Mouse (Mus musculus) lung, embryonic 14.5 days (tissue): Measurements from ENCODE around the gene Gm13420. TPM values are rescaled to one million over a fixed set of nuclear protein-coding genes. Genes with fewer than 3 reads are reported as not detected.

Source experiments
- ATAC-seq: fragments of 200-750 bp; cut with Nextera tagmentation; 2 replicates; pipeline ENCODE4 v1.8.0; 2017; ENCODE audit warnings: mild to moderate bottlenecking, moderate TSS enrichment, moderate library complexity; ENCODE audit not compliant: insufficient read depth
- DNase-seq: peaks from one replicate; pipeline ENCODE4 v3.0.0-alpha.2; 2015
- H3K27ac ChIP-seq: fragments of 300-500 bp; sonication (generic); 2 replicates; pipeline ENCODE4 v1.5.1; 2014; ENCODE audit warnings: low read depth, mild to moderate bottlenecking, moderate library complexity
- H3K27me3 ChIP-seq: fragments of 300-500 bp; sonication (generic); 2 replicates; pipeline ENCODE4 v1.6.1; 2014; ENCODE audit warnings: low read length, control low read depth; ENCODE audit not compliant: insufficient read depth
- H3K36me3 ChIP-seq: fragments of 300-500 bp; sonication (generic); 2 replicates; pipeline ENCODE4 v1.6.1; 2014; ENCODE audit warnings: control low read depth; ENCODE audit not compliant: insufficient read depth
- H3K4me1 ChIP-seq: fragments of 300-500 bp; sonication (generic); 2 replicates; pipeline ENCODE4 v1.6.1; 2014; ENCODE audit warnings: antibody characterized with exemption, control low read depth; ENCODE audit not compliant: insufficient read depth
- H3K4me2 ChIP-seq: fragments of 300-500 bp; sonication (generic); 2 replicates; pipeline ENCODE4 v1.6.1; 2014; ENCODE audit warnings: mild to moderate bottlenecking
- H3K4me3 ChIP-seq: fragments of 300-500 bp; sonication (generic); 2 replicates; pipeline ENCODE4 v1.5.1; 2014; ENCODE audit warnings: low read depth, low read length
- H3K9ac ChIP-seq: fragments of 300-500 bp; sonication (generic); 2 replicates; pipeline ENCODE4 v1.6.1; 2014
- H3K9me3 ChIP-seq: fragments of 300-500 bp; sonication (generic); 2 replicates; pipeline ENCODE4 v1.6.1; 2016; ENCODE audit warnings: low read depth, low read length, control low read depth
- CTCF ChIP-seq: IDR thresholded peaks from 2 replicates; pipeline ENCODE4 v1.5.1; 2016; ENCODE audit warnings: antibody characterized with exemption, low read depth
- WGBS: fragments of 180-500 bp; shearing (Covaris S2); extraction: QIAGEN DNeasy Blood & Tissue Kit; methylation state at CpG from one replicate; pipeline ENCODE4 v1.1.7; 2014; 5-methylcytosine and 5-hydroxymethylcytosine counted together
- polyA plus RNA-seq: library from polyadenylated mRNA; unstranded; fragments of >200 nt; fragmentation: Nextera tagmentation; extraction: Ambion mirVana; gene quantifications from 2 replicates; pipeline ENCODE4 v1.2.1, GENCODE M21; 2014

Gene Gm13420
- polyA plus RNA-seq, 1 experiment from 2014 or later = 2.1 TPM

DNA sequence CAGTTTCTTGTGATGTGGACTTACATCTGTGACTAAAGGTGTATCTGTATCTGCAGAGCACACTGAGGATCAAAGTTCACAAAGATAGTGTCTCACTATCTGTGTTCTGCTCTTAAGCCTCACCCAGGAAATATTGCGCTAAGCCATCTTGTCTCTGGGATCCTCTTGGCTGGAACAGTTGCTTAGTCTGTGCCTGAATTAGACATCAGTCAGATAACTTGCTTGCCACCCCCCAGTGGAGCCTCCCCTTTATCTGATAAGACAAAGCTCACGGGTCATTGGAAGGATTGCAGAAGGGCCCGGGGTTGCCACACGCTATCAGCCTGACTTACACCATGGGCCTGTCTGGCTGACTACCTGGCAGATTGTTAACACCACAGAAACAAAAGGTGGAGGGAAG is 21.8 kb upstream of the Gm13420 start:
- Histone ChIP-seq H3K9ac (no peak overlapping the region), H3K4me1 (no peaks in the 10 kb centered on the region), H3K4me3 (no peak overlapping the region), H3K9me3 (no peaks in the 10 kb centered on the region), H3K27me3 (no peaks in the 10 kb centered on the region), H3K4me2 (no peak overlapping the region), H3K36me3 (peaks cover 27% of the 10 kb centered on the region), H3K27ac (no peak overlapping the region)
- DNase-seq = no peak
- TF ChIP-seq CTCF = no peak
- 84% methylated on average over 4 of the region's 4 CpGs for WGBS
- ATAC-seq = no peak

DNA sequence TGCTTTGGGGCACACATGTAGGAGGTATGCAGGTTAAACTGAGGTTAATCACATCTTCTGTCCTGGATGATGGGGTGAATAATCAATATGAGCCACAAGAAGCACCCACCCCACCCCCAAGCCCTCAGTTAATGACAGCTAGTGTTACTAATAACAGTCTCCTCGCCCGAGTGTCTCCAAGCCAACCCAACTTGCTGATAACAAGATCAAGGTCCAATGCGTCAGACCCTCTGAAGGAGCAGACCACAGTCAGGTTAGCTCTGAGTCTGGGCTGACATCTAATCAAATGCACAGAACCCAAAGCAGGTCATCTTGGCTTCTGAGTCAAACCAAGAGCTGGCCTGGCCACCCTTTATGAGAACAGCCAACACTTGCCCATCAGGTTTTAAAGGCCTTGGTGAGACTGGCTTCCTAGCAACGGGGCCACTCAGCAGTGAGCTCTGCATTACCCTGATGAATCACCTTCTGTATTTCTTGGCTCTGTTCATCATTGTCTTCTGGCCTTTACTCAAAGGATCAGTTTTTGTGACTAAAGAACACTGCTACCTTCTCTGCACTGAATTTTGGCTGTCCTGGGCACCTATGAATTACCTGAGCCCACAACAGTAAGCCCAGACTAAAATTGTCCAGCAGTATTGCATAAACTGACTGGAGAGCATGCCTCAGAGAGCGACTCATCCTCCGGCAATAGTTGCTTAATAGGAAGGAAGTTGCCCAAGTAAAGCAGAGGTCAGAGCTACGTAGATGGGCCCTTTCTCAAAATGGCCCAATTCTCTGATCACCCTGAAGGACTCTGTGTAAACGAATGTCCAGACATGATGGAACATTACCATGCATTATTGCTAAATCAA is 20.4 kb upstream of the Gm13420 start:
- WGBS = 63% methylated on average over 8 of the region's 8 CpGs
- H3K27me3 ChIP-seq = no peaks in the 10 kb centered on the region
- H3K27ac ChIP-seq = 0 out of 2 replicates have a peak overlapping the region, but pooled peaks have one; percentile 19
- no peak overlapping the region for H3K4me2 ChIP-seq
- H3K9ac ChIP-seq = no peak overlapping the region
- no peak overlapping the region for H3K4me3 ChIP-seq
- ATAC-seq (no peak), DNase-seq (no peak)
- H3K36me3 ChIP-seq = peaks cover 12% of the 10 kb centered on the region
- H3K4me1 ChIP-seq = no peaks in the 10 kb centered on the region
- H3K9me3 ChIP-seq = no peaks in the 10 kb centered on the region
- TF ChIP-seq CTCF = no peak

DNA sequence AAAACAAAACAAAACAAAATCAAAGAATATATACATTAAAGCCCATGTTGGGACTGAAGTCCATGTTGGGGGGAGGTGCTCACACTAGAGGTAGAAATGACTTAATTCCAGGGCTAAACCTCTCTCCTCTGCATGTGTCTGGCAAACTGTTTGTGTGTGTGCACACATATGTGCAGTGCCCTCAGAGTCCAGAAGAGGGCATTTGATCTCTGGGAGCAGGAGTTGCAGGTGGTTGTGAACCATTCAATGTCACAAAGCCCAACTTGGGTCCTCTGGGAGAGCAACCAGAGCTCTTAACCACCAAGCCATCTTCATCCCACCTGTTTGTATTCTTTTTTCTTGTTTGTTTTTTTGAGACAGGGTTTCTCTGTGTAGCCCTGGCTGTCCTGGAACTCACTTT is 18.7 kb upstream of the Gm13420 start:
- TF ChIP-seq CTCF = peak; percentile 41
- no peak for DNase-seq

DNA sequence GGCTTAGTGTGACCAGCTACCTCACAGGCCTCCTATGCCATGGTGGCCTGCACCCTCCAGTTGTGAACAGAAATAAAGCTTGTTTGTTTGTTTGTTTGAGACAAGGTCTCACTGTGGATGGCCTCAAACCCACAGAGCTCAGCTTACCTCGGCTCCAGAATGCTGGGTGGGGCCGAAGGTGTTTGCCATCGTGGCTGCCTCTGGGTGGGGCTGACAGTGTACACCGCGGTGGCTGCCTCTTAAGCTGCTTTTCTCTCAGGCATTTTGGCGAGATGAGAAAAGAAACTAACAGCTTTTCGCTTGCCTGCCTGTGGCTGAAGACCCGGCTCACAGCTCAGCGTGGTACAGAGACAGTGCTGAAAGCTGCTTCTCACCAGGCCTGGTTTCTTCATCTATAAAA is 17.4 kb upstream of the Gm13420 start:
- WGBS = 54% methylated on average over 9 of the region's 9 CpGs
- no peak overlapping the region for H3K4me2 ChIP-seq
- no peak for TF ChIP-seq CTCF
- H3K27me3 ChIP-seq = no peaks in the 10 kb centered on the region
- H3K9me3 ChIP-seq = no peaks in the 10 kb centered on the region
- H3K27ac ChIP-seq = no peak overlapping the region
- no peaks in the 10 kb centered on the region for H3K4me1 ChIP-seq
- H3K4me3 ChIP-seq = no peak overlapping the region
- DNase-seq (no peak), ATAC-seq (no peak)
- 0 out of 2 replicates have a peak, but pooled peaks cover 4% of the 10 kb centered on the region for H3K36me3 ChIP-seq
- H3K9ac ChIP-seq = no peak overlapping the region

More for the DNA sequence above, 18.7 kb upstream of the Gm13420 start:
- no peak overlapping the region for H3K4me2 ChIP-seq
- H3K4me3 ChIP-seq = no peak overlapping the region
- no peak overlapping the region for H3K9ac ChIP-seq
- peaks cover 5% of the 10 kb centered on the region; the same call in 1 of the 2 replicates for H3K36me3 ChIP-seq
- no peaks in the 10 kb centered on the region for H3K9me3 ChIP-seq
- no peaks in the 10 kb centered on the region for H3K4me1 ChIP-seq
- ATAC-seq = no peak
- no peak overlapping the region for H3K27ac ChIP-seq
- H3K27me3 ChIP-seq = no peaks in the 10 kb centered on the region

DNA sequence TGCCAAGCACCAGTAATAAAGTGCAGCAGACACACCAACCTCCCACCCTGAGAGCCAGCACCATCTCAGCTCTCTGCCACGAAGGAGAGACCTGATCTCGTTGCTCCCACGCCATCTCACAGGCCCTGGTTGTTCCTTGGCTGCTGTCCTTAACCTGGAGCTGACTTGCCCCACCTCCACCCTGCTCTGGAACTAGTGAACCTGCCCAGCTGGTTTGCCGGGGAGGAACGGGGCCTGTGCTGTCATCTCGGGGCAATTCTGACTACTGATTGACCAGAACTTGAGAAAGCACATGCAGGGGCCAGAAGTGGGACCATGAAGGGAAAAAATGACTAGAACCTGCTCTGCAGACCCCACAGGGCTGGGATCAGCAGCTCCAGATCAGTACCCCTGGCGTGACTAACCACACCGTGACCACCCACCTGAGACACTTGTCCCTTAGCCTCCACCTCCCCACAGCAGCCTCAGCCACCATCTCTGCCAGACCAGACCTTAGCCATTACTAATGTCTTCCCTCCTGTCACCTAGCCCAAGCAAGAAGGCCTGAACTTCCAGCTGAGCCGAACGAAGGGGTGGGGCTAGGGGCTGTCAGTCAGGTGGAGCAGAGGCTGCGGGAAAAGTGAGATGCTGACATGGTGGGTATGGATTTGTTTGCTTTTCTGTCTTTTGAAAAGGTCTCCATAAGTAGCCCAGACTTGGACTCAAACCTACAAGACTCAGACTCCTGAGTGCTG is 16.7 kb upstream of the Gm13420 start:
- H3K4me3 ChIP-seq = no peak overlapping the region
- no peak for TF ChIP-seq CTCF
- no peak for DNase-seq
- H3K4me1 ChIP-seq = no peaks in the 10 kb centered on the region
- H3K9ac ChIP-seq = no peak overlapping the region
- ATAC-seq = no peak
- H3K36me3 ChIP-seq = no peaks in the 10 kb centered on the region
- no peak overlapping the region for H3K27ac ChIP-seq
- H3K9me3 ChIP-seq = no peaks in the 10 kb centered on the region
- WGBS = 48% methylated on average over 11 of the region's 11 CpGs
- no peaks in the 10 kb centered on the region for H3K27me3 ChIP-seq
- H3K4me2 ChIP-seq = no peak overlapping the region

DNA sequence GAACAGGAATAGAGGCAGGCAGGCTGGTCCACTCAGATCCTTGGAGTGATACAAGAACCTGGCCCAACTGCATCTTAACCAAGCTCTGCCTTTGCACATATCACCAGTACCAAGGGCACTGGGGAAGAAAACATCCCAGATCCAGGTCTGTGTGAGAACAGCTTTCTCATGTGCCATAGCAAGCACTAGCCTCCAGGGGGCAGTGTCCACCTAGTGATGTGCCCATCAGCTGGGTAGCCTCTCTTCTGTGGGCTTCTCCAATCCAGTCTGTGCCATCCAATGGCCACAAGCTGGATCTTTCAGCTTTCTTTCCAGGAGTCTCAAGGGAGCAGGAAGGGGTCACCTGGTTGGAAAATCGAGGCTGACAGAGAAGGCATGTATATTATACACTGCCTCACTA is 13.3 kb upstream of the Gm13420 start:
- no peak for ATAC-seq
- WGBS = 0% methylated on average over 1 of the region's 1 CpGs

DNA sequence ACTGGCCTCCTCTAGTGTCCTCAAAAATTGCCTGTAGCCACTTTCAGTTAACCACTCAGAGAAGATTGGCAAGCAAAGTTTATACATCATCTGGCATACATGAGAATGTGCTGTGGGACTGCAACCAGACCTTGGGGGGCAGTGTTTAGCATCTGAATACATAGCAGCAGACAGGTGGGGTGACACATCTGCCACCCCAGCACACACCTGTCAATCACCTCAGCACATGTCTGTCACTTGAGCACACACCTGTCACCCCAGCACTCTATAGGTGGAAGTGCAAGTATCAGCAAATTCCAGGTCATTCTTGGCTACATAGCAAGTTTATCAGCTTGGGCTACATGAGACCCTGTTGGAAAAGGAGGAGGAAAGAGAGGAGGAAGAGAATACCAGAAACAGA is 4.2 kb upstream of the Gm13420 start:
- Histone ChIP-seq H3K27me3 (peaks cover 23% of the 10 kb centered on the region), H3K36me3 (no peaks in the 10 kb centered on the region), H3K27ac (no peak overlapping the region), H3K9ac (no peak overlapping the region), H3K4me2 (no peak overlapping the region), H3K4me3 (no peak overlapping the region), H3K4me1 (no peaks in the 10 kb centered on the region), H3K9me3 (no peaks in the 10 kb centered on the region)
- no peak for DNase-seq
- ATAC-seq = no peak
- TF ChIP-seq CTCF = no peak

More for the DNA sequence above, 13.3 kb upstream of the Gm13420 start:
- H3K9ac ChIP-seq = no peak overlapping the region
- H3K36me3 ChIP-seq = no peaks in the 10 kb centered on the region
- no peak overlapping the region for H3K27ac ChIP-seq
- no peak overlapping the region for H3K4me3 ChIP-seq
- H3K9me3 ChIP-seq = no peaks in the 10 kb centered on the region
- peak; percentile 87 for DNase-seq
- H3K4me1 ChIP-seq = no peaks in the 10 kb centered on the region
- no peaks in the 10 kb centered on the region for H3K27me3 ChIP-seq
- no peak overlapping the region for H3K4me2 ChIP-seq
- TF ChIP-seq CTCF = peak; percentile 97
